Mouse (Mus musculus) inflammation-experienced regulatory T-cells, adult 6 months (primary cell): Measurements from ENCODE around the gene Syvn1. TPM values are rescaled to one million over a fixed set of nuclear protein-coding genes. Genes with fewer than 3 reads are reported as not detected.

Source experiments
- ATAC-seq: one replicate; pipeline ENCODE4 v1.8.0; 2017
- polyA plus RNA-seq, 3 experiments: library from polyadenylated mRNA; unstranded; fragments of 100-300 nt; shearing (Covaris generic); gene quantifications; one replicate each; pipeline ENCODE4 v1.2.1; 2017

Gene Syvn1
- polyA plus RNA-seq, 3 experiments from 2014 or later = 12.6 to 16.5 (median 16.2) TPM

- no peak for ATAC-seq
Measured at GRCm38 (mm10) chr19:6069851-6070250, 23.5 kb downstream of the Syvn1 start.

GRCm38 (mm10) chr19:6070571-6071250, 24.3 kb downstream of the Syvn1 start:
- ATAC-seq = no peak

- no peak for ATAC-seq
Measured at GRCm38 (mm10) chr19:6071261-6071660, 24.9 kb downstream of the Syvn1 start.

DNA sequence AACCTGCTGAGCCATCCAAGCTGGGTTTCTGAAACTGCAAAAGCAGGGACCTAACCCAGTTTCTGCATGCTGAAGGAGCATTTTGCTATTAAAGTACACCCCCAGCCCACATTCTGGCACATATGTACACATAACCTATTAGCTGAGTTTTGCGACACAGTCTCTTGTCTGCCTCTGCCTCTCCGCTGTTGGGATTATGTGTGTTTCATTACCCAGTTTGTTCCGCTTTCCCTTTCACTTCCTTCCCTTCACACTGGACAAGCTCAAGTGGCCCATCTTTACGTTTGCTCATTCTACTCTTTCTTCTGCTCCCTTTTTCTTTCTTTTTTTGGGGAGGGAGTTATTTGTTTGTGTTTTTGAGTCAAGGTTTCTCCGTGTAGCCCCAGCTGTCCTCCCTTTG, 27.5 kb downstream of the Syvn1 start:
- ATAC-seq = no peak

DNA sequence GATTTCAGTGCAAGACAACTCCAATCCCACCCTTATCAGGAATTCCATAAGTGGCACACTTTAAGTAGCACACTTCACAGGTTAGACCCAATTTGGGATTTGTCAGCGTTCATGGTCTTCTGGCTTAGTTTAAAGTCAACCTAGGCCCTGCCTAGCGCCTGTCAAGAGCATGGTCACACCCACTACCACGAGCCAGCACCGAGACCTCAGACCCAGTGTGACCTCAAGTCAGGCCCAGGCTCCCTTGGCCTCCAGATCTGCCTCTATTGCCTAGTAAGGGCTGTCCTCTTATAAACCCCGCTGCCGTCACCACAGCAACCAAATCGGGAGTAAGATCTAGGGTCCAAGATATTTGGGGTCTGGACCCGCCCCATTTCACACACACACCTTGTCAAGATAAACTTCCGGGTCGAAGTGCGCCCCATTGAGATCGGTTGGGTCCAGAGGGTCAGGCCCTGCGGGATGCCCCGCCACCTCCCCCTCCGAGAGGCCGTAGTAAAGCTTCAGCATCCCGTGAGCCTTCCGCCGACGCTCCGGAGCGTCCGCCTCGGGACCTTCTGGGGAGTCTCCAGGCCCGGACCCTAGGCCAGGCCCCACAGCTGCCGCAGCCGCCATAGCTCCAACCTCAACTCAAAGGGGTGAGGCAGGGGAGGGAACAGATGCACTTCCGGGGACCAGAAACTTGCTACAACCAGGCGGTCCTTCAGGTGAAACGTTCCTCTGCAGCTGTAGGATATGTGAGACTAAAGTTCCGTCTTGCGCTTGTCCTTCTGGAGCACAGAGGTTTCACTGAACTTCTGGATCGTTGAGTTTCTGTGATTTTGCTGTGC, 30.4 kb downstream of the Syvn1 start, which contains the start of gene Vps51:
TSS of gene Vps51 (minus strand) at position 668 of the 830 bp plus-strand sequence.
- ATAC-seq = peak; percentile 96

GRCm38 (mm10) chr19:6079983-6080480, 33.7 kb downstream of the Syvn1 start, which contains the start of gene Tmem262:
Tmem262 (plus strand) TSS chr19:6080033.
- ATAC-seq = no peak

GRCm38 (mm10) chr19:6082156-6082555, 35.8 kb downstream of the Syvn1 start, which contains the start of gene Gm28374:
Gm28374 (minus strand) TSS chr19:6082256.
- ATAC-seq = no peak

DNA sequence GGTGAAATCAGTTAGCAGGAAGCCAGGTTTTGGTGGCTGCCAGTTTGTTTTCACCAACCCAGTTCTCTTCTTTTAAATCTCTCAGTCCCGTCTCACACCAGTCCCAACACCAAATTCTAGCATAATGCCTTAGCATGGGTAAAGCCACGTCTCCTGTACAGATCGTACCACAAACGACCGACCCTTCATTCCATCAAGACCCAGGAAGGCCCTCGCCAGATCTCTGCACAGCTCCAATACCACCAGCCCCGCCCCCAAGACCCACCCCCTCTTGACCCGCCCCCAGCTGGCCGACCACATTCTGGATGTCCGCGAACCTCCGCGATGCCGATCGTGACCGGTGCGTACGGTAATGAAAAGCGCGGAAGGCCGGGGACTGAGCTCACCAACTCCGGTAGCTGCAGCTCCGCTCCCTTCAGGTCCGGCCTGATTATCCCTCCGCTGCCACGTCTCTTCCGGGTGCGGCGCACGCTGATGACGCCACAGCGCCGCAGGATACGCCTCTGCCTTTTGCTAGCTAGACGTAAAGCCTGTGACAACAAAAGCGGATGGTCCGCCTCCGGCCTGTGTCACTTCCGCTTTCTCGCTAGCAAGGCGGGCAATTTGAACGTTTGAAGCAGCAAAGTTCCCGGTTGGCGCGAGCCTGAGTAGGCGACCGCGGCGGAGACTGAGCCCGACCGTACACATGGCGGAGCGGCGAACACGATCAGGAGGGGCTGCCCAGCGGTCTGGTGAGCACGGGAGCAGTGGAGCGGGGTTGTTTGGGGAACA, 38.3 kb downstream of the Syvn1 start, which contains the start of the genes Zfpl1 and Cdca5:
TSS of gene Zfpl1 (minus strand) at position 479 of the 771 bp plus-strand sequence.
TSS of gene Cdca5 (plus strand) at position 506 of the 771 bp plus-strand sequence.
- ATAC-seq = peak; percentile 87

DNA sequence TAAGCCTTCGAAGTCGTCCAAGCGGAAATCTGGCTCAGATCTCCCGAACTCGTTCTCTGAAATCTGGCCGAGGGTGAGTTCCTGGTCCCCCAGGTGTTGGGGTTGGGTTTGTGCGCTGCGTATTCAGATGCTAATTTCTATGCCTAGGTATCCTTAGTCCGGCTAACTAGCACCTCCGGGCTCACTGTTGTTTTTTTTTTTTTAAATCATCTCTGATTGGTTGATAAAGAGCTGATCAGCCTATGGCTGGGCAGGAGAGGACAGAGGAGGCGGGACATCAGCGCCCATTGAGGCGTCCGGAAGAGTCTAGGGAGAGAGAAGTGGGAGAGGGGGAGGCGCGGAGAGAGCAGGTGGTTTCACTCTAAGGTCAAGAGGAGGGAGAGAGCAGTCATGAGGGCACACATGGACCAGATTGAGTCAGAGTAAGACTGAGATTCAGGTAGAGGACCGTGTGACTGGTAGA, 39.1 kb downstream of the Syvn1 start:
- ATAC-seq = peak; percentile 86

DNA sequence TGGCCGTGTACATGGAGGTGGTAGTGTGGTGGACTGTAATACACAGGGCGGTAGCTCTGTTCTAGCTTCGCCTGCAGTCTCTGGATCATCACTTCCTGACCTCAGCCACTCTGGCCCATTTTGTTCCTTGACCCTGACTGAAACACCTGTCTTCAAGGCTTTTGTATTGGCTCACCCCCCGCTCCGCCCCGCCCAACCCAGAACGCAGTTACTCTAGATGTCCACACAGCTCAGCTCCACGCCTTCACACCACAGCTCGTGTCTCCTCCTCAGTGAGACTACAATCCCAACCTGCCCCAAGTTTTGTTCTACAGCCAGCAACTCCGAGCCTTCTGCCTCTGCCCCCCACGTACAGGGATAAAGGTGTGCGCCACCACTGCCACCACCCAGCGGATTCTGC, 42.5 kb downstream of the Syvn1 start:
- no peak for ATAC-seq

- no peak for ATAC-seq
Measured at GRCm38 (mm10) chr19:6094119-6094518, 47.7 kb downstream of the Syvn1 start, which contains the start of gene AC131692.1. AC131692.1 (plus strand) TSS chr19:6094419.

GRCm38 (mm10) chr19:6097847-6098246, 51.5 kb downstream of the Syvn1 start:
- ATAC-seq = no peak

GRCm38 (mm10) chr19:6101186-6101585, 54.8 kb downstream of the Syvn1 start:
- no peak for ATAC-seq

- ATAC-seq = no peak
Measured at GRCm38 (mm10) chr19:6102169-6102853, 55.9 kb downstream of the Syvn1 start.

Other genes with a start within 250 kb of the Syvn1 start
- gene Frmd8, start 171.3 kb upstream of the Syvn1 start, polyA plus RNA-seq = 10 to 100 TPM; 57.3 to 71.3 (median 60.1) TPM
- 10 to 100 TPM; 48.8 to 54.8 (median 54.1) TPM for gene Slc25a45, start 168.8 kb upstream of the Syvn1 start, polyA plus RNA-seq
- gene Tigd3, start 152.4 kb upstream of the Syvn1 start, polyA plus RNA-seq = 1 to 10 TPM in 1 of 3 experiments, under 1 TPM in 2; 0.36 to 1.1 (median 0.66) TPM
- 100 to 1,000 TPM; 157 to 198 (median 189) TPM for gene Dpf2, start 133.6 kb upstream of the Syvn1 start, polyA plus RNA-seq
- under 1 TPM in 2 of 3 experiments, not detected in 1; 0.32 to 0.52 TPM for gene Cdc42ep2, start 121.8 kb upstream of the Syvn1 start, polyA plus RNA-seq
- 10 to 100 TPM; 14.2 to 20.4 (median 14.7) TPM for gene Pola2, start 82.4 kb upstream of the Syvn1 start, polyA plus RNA-seq
- gene Slc22a20, start 60.4 kb upstream of the Syvn1 start, polyA plus RNA-seq = not detected
- gene Capn1, start 30.7 kb upstream of the Syvn1 start, polyA plus RNA-seq = 10 to 100 TPM; 41.9 to 48.2 (median 44.7) TPM
- 10 to 100 TPM; 36.6 to 40.3 (median 36.7) TPM for gene Mrpl49, start 11.2 kb downstream of the Syvn1 start, polyA plus RNA-seq
- 1,000 to 10,000 TPM; 1,798 to 3,866 (median 2,409) TPM for gene Fau, start 11.3 kb downstream of the Syvn1 start, polyA plus RNA-seq
- gene Znhit2, start 14.6 kb downstream of the Syvn1 start, polyA plus RNA-seq = 10 to 100 TPM in 1 of 3 experiments, 1 to 10 TPM in 2; 5.6 to 11.5 (median 9.4) TPM
- 1 to 10 TPM; 5.6 to 7.2 (median 6.9) TPM for gene Tm7sf2, start 21.8 kb downstream of the Syvn1 start, polyA plus RNA-seq
- gene Vps51, start 30.7 kb downstream of the Syvn1 start, polyA plus RNA-seq = 10 to 100 TPM; 29.3 to 35.6 (median 31.5) TPM
- not detected for gene Tmem262, start 33.5 kb downstream of the Syvn1 start, polyA plus RNA-seq
- 1 to 10 TPM in 1 of 3 experiments, under 1 TPM in 1, not detected in 1; 0.77 to 1.1 TPM for gene Gm28374, start 35.7 kb downstream of the Syvn1 start, polyA plus RNA-seq
- gene Zfpl1, start 38.4 kb downstream of the Syvn1 start, polyA plus RNA-seq = 10 to 100 TPM; 32.0 to 47.2 (median 36.9) TPM
- gene Cdca5, start 38.4 kb downstream of the Syvn1 start, polyA plus RNA-seq = 10 to 100 TPM in 1 of 3 experiments, 1 to 10 TPM in 2; 2.4 to 24.7 (median 4.4) TPM
- under 1 TPM in 1 of 3 experiments, not detected in 2; 0.48 TPM for gene AC131692.1, start 47.8 kb downstream of the Syvn1 start, polyA plus RNA-seq
- gene Naaladl1, start 59.2 kb downstream of the Syvn1 start, polyA plus RNA-seq = under 1 TPM in 1 of 3 experiments, not detected in 2; 0.33 TPM
- 1 to 10 TPM; 1.4 to 4.4 (median 3.3) TPM for gene Sac3d1, start 72.1 kb downstream of the Syvn1 start, polyA plus RNA-seq
- gene Snx15, start 81.7 kb downstream of the Syvn1 start, polyA plus RNA-seq = 10 to 100 TPM; 17.2 to 21.8 (median 20.4) TPM
- not detected for gene Batf2, start 94.4 kb downstream of the Syvn1 start, polyA plus RNA-seq
- gene Arl2, start 95.0 kb downstream of the Syvn1 start, polyA plus RNA-seq = 10 to 100 TPM; 14.3 to 31.0 (median 21.9) TPM
- under 1 TPM in 2 of 3 experiments, not detected in 1; 0.55 to 0.79 TPM for gene Majin, start 137.8 kb downstream of the Syvn1 start, polyA plus RNA-seq
- gene Gpha2, start 179.8 kb downstream of the Syvn1 start, polyA plus RNA-seq = not detected
- 1 to 10 TPM; 1.7 to 3.3 (median 2.2) TPM for gene Ppp2r5b, start 189.3 kb downstream of the Syvn1 start, polyA plus RNA-seq
- 10 to 100 TPM in 2 of 3 experiments, 1 to 10 TPM in 1; 8.1 to 12.6 (median 11.5) TPM for gene Atg2a, start 195.1 kb downstream of the Syvn1 start, polyA plus RNA-seq
- gene Ehd1, start 230.1 kb downstream of the Syvn1 start, polyA plus RNA-seq = 10 to 100 TPM; 10.8 to 36.2 (median 11.4) TPM